Mouse (Mus musculus): ENCODE results near the gene Cbfa2t3. TPM values are rescaled to one million over a fixed set of nuclear protein-coding genes. Genes with fewer than 3 reads are reported as not detected.

Gene Cbfa2t3
- total and polyA plus RNA-seq, 3 experiments, result 10.5 to 102 TPM; not detected in 1

DNA sequence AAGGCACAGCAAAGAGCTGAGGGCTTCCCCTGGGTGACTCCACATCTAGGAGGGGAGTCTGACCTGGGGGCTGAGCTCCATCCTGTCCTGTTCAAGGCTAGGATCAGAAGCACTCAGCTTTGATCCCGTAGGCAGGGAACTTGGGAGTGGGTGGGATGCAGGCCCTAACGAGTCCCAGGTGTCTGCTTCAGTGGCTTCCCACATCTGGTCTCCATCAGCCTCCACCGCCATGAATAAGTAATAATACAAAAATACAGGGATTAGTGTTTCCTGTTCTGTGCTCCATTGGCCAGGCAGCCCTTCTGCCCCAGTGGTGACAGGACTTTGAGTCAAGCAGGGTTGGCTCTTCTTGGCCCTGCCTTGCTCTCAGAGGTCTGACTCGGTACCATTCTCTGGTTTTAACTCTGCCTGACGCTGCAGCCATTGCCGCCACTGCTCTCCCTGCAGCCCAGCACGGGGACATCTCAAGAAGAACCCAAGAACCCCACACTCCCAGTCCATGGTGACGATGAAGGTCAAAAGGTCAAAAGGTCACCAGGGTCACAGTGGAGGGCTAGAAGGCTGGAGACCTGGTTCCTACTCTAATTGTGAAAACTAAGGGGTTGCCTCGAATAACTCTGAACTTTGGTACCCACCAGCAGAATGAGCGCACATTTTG, 40.6 kb downstream of the Cbfa2t3 start:
- no peaks in the 10 kb centered on the region for H3K9me3 ChIP-seq (replicated peaks; ENCODE audit: insufficient read depth, low read length)
- H3K9ac ChIP-seq (ENCODE audit: control insufficient read depth, low read depth, low read length, poor library complexity, severe bottlenecking), result no peak overlapping the region
- H3K27me3 ChIP-seq (ENCODE audit: control insufficient read depth in 1 of 2, insufficient read depth in 2 of 2, low read length in 2 of 2), result no peaks in the 10 kb centered on the region
- peaks cover 12 to 26% of the 10 kb centered on the region in 2 experiments for H3K4me1 ChIP-seq (ENCODE audit: control insufficient read depth in 1 of 2, insufficient read depth in 2 of 2, low read length in 2 of 2)
- no peak overlapping the region for H3K27ac ChIP-seq (ENCODE audit: control insufficient read depth, low read depth, low read length)
- peaks cover 18 to 30% of the 10 kb centered on the region in 2 experiments for H3K36me3 ChIP-seq (ENCODE audit: control insufficient read depth in 1 of 2, insufficient read depth in 2 of 2, low read length in 2 of 2)
- TF ChIP-seq JUND (IDR thresholded peaks at IDR 0.05; ENCODE audit: low read depth, low read length), result no peak
- no peak for TF ChIP-seq CHD2 (IDR thresholded peaks at IDR 0.05; ENCODE audit: low read length)
- no peak for TF ChIP-seq HCFC1 (IDR thresholded peaks at IDR 0.05; ENCODE audit: low read depth, low read length)
- no peak for TF ChIP-seq MEF2A (IDR thresholded peaks at IDR 0.05; ENCODE audit: extremely low read depth, insufficient replicate concordance, low read depth, low read length, poor library complexity, severe bottlenecking)
- TF ChIP-seq USF2 (IDR thresholded peaks at IDR 0.05; ENCODE audit: borderline replicate concordance in 1 of 2, insufficient read depth in 1 of 2, low read depth in 1 of 2, low read length in 2 of 2), result no peak
- TF ChIP-seq ELF1 (IDR thresholded peaks at IDR 0.05; ENCODE audit: low read depth, low read length), result no peak
- no peak for TF ChIP-seq POLR2AphosphoS2 (IDR thresholded peaks at IDR 0.05; ENCODE audit: low read length)
- TF ChIP-seq TAL1 (IDR thresholded peaks at IDR 0.05; ENCODE audit: low read length), result no peak
- no peak for TF ChIP-seq CTCF (IDR thresholded peaks at IDR 0.05 in 2 of 3, conservative IDR thresholded peaks at IDR 0.05 in 1 of 3; ENCODE audit: control insufficient read depth in 1 of 3, insufficient read depth in 1 of 3, low read depth in 2 of 3, low read length in 3 of 3, poor library complexity in 1 of 3, severe bottlenecking in 1 of 3)
- TF ChIP-seq POLR2AphosphoS5 (IDR thresholded peaks at IDR 0.05; ENCODE audit: borderline replicate concordance, low read depth, low read length), result no peak
- TF ChIP-seq UBTF (IDR thresholded peaks at IDR 0.05; ENCODE audit: borderline replicate concordance, insufficient read depth, low read depth, low read length), result no peak
- DNase-seq (ENCODE audit: low read depth, low spot score), result no peak
- H3K79me2 ChIP-seq (ENCODE audit: control insufficient read depth, insufficient read depth, low read length, poor library complexity), result peaks cover 69% of the 10 kb centered on the region
- H3K4me3 ChIP-seq (ENCODE audit: control insufficient read depth in 1 of 2, insufficient read depth in 1 of 2, low read depth in 2 of 2, low read length in 2 of 2), result no peak overlapping the region

DNA sequence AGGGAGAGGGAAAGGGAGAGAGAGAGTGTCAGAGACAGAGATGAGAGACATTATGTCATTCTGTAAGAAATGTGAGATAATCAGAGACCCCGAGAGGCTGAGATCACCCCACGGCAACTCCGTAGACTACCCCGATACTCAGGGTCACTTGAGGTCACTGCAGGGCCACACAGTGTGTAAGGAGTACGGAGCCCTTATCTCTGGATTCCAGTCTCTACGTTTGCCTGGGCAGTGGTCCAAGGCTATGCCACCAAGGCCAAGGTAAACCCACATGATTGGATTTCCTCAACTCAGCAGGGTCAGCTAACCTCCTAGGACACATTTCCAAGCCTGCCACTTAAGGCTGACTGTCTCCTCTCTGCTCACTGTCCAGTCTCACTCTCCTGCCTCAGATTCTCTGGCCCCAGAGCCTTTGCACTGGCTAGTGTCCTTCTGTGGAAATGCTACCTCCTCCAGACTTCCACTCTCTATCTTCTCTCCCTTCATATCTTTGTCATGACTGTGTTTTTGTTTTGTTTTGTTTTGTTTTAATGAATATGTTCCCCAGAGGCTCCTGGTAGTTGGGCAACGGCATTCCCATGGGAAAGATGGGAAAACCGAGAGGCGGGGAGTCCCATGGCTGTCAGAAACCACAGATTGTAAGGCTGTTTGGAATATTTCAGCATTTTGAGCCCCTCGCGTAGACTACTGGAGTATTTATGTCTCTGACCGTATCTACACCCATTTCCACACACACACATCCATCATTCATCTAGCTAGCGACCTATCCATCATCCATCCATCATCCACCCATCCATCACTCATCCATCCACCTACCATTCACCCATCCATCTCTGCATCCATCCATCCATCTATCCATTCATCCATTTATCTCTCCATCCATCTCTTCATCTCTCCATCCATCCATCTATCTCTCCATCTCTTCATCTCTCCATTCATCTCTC, 42.6 kb downstream of the Cbfa2t3 start:
- Histone ChIP-seq H3K4me1 (ENCODE audit: control insufficient read depth in 1 of 2, insufficient read depth in 2 of 2, low read length in 2 of 2) (peaks cover 12 to 26% of the 10 kb centered on the region in 2 experiments), H3K9me3 (replicated peaks; ENCODE audit: insufficient read depth, low read length) (no peaks in the 10 kb centered on the region), H3K79me2 (ENCODE audit: control insufficient read depth, insufficient read depth, low read length, poor library complexity) (peaks cover 55% of the 10 kb centered on the region), H3K4me3 (ENCODE audit: control insufficient read depth in 1 of 2, insufficient read depth in 1 of 2, low read depth in 2 of 2, low read length in 2 of 2) (no peak overlapping the region), H3K27ac (ENCODE audit: control insufficient read depth, low read depth, low read length) (peak overlapping the region; percentile 26), H3K36me3 (ENCODE audit: control insufficient read depth in 1 of 2, insufficient read depth in 2 of 2, low read length in 2 of 2) (peaks cover 18 to 29% of the 10 kb centered on the region in 2 experiments), H3K27me3 (ENCODE audit: control insufficient read depth in 1 of 2, insufficient read depth in 2 of 2, low read length in 2 of 2) (no peaks in the 10 kb centered on the region), H3K9ac (ENCODE audit: control insufficient read depth, low read depth, low read length, poor library complexity, severe bottlenecking) (no peak overlapping the region)
- DNase-seq (ENCODE audit: low read depth, low spot score), result peak; percentile 62
- TF ChIP-seq JUND (IDR thresholded peaks at IDR 0.05; ENCODE audit: low read depth, low read length), result no peak
- TF ChIP-seq SMC3 (IDR thresholded peaks at IDR 0.05; ENCODE audit: low read depth, low read length), result no peak; the same call in 1 of the 2 replicates
- TF ChIP-seq MYC (IDR thresholded peaks at IDR 0.05; ENCODE audit: low read depth, low read length), result no peak
- TF ChIP-seq MAFK (IDR thresholded peaks at IDR 0.05; ENCODE audit: borderline replicate concordance, low read depth, low read length), result no peak
- no peak for TF ChIP-seq NELFE (IDR thresholded peaks at IDR 0.05; ENCODE audit: low read depth, low read length)
- no peak for TF ChIP-seq CHD2 (IDR thresholded peaks at IDR 0.05; ENCODE audit: low read length)
- TF ChIP-seq RAD21 (IDR thresholded peaks at IDR 0.05; ENCODE audit: low read depth, low read length), result no peak
- TF ChIP-seq ELF1 (IDR thresholded peaks at IDR 0.05; ENCODE audit: low read depth, low read length), result no peak
- TF ChIP-seq ZKSCAN1 (IDR thresholded peaks at IDR 0.05; ENCODE audit: low read depth, low read length), result no peak
- TF ChIP-seq GATA1 (IDR thresholded peaks at IDR 0.05; ENCODE audit: low read depth, low read length), result peak; percentile 66
- peak; percentile 70 to 83 for TF ChIP-seq EP300 (IDR thresholded peaks at IDR 0.05; ENCODE audit: low read depth in 1 of 2, low read length in 2 of 2)
- TF ChIP-seq ZMIZ1 (IDR thresholded peaks at IDR 0.05; ENCODE audit: low read depth, low read length), result no peak
- no peak for TF ChIP-seq NRF1 (IDR thresholded peaks at IDR 0.05; ENCODE audit: insufficient read depth, low read depth, low read length, poor library complexity, severe bottlenecking)
- TF ChIP-seq POLR2AphosphoS2 (IDR thresholded peaks at IDR 0.05; ENCODE audit: low read length), result peak; percentile 30; the same call in 1 of the 2 replicates
- peak; percentile 6; the same call in 1 of the 2 replicates for TF ChIP-seq MYB (IDR thresholded peaks at IDR 0.05; ENCODE audit: low read depth, low read length)
- TF ChIP-seq ZNF384 (IDR thresholded peaks at IDR 0.05; ENCODE audit: low read depth, low read length), result no peak
- no peak for TF ChIP-seq TBP (IDR thresholded peaks at IDR 0.05; ENCODE audit: low read depth, low read length)
- TF ChIP-seq HCFC1 (IDR thresholded peaks at IDR 0.05; ENCODE audit: low read depth, low read length), result no peak
- no peak for TF ChIP-seq ZC3H11A (IDR thresholded peaks at IDR 0.05; ENCODE audit: low read depth, low read length)
- peak; percentile 72 for TF ChIP-seq TAL1 (IDR thresholded peaks at IDR 0.05; ENCODE audit: low read length)
- peak in 1 of 2 experiments; percentile 51; a peak in 2 of 4 replicates for TF ChIP-seq POLR2A (IDR thresholded peaks at IDR 0.05; ENCODE audit: control insufficient read depth in 1 of 2, insufficient read depth in 1 of 2, low read depth in 1 of 2, low read length in 2 of 2, poor library complexity in 1 of 2)

Measured in MEL (cell line).